Mouse (Mus musculus) midbrain, embryonic 11.5 days (tissue): ENCODE results near the gene Fcor. TPM values are rescaled to one million over a fixed set of nuclear protein-coding genes. Genes with fewer than 3 reads are reported as not detected.

Experiments used
- polyA plus RNA-seq: library from polyadenylated mRNA; unstranded; fragments of >200 nt; fragmentation: Nextera tagmentation; extraction: Ambion mirVana; gene quantifications from 2 replicates; pipeline ENCODE4 v1.2.1, GENCODE M21; 2014

Fcor gene
- polyA plus RNA-seq, 1 experiment from 2014 or later, result 6.8 TPM

Other genes starting within 250 kb of the Fcor start
- 1.8 and 2.8 TPM in 2 replicates for gene Pex11g, start 204.7 kb downstream of the Fcor start, polyA plus RNA-seq
- gene Tex45, start 201.5 kb downstream of the Fcor start, polyA plus RNA-seq, result 0.23 TPM in 1 of 2 replicates, not detected in the other
- gene Zfp358, start 179.2 kb downstream of the Fcor start, polyA plus RNA-seq, result 30.2 and 31.3 TPM in 2 replicates
- gene Mcoln1, start 171.9 kb downstream of the Fcor start, polyA plus RNA-seq, result 44.6 and 47.5 TPM in 2 replicates
- gene Pnpla6, start 157.0 kb downstream of the Fcor start, polyA plus RNA-seq, result 15.6 and 15.8 TPM in 2 replicates
- gene C330021F23Rik, start 104.4 kb downstream of the Fcor start, polyA plus RNA-seq, result 6.3 and 8.1 TPM in 2 replicates
- gene Camsap3, start 85.1 kb downstream of the Fcor start, polyA plus RNA-seq, result 11.3 and 11.9 TPM in 2 replicates
- 58.6 and 63.8 TPM in 2 replicates for gene Xab2, start 51.0 kb downstream of the Fcor start, polyA plus RNA-seq
- 96.9 and 113 TPM in 2 replicates for gene Pet100, start 50.8 kb downstream of the Fcor start, polyA plus RNA-seq
- 0.23 TPM in 1 of 2 replicates, not detected in the other for gene Pcp2, start 46.8 kb downstream of the Fcor start, polyA plus RNA-seq
- 16.7 and 18.1 TPM in 2 replicates for gene Stxbp2, start 41.4 kb downstream of the Fcor start, polyA plus RNA-seq
- 0.15 TPM in 1 of 2 replicates, not detected in the other for gene Retn, start 16.6 kb downstream of the Fcor start, polyA plus RNA-seq
- gene Mcemp1, start 6.6 kb downstream of the Fcor start, polyA plus RNA-seq, result 0.20 and 0.28 TPM in 2 replicates
- 41.0 and 43.3 TPM in 2 replicates for gene Trappc5, start 3.9 kb upstream of the Fcor start, polyA plus RNA-seq
- 0.11 and 0.27 TPM in 2 replicates for gene Fcer2a, start 21.8 kb upstream of the Fcor start, polyA plus RNA-seq
- not detected in 2 replicates for gene Clec4g, start 48.3 kb upstream of the Fcor start, polyA plus RNA-seq
- gene Cd209a, start 76.6 kb upstream of the Fcor start, polyA plus RNA-seq, result not detected in 2 replicates
- not detected in 2 replicates for gene Cd209e, start 181.9 kb upstream of the Fcor start, polyA plus RNA-seq
- gene Cd209d, start 206.2 kb upstream of the Fcor start, polyA plus RNA-seq, result not detected in 2 replicates